Mouse (Mus musculus) lung, embryonic 15.5 days (tissue): Measurements from ENCODE around the gene 9530053A07Rik. TPM values are rescaled to one million over a fixed set of nuclear protein-coding genes. Genes with fewer than 3 reads are reported as not detected.

Experiments used
- ATAC-seq: fragments of 200-750 bp; cut with Nextera tagmentation; 2 replicates; pipeline ENCODE4 v1.8.0; 2017; ENCODE audit warnings: moderate number of reproducible peaks, borderline replicate concordance; ENCODE audit not compliant: low FRiP score, low TSS enrichment; ENCODE audit errors: extremely low read depth
- H3K27ac ChIP-seq: fragments of 300-500 bp; sonication (generic); 2 replicates; pipeline ENCODE4 v1.5.1; 2015; ENCODE audit warnings: moderate library complexity, mild to moderate bottlenecking, inconsistent platforms
- H3K27me3 ChIP-seq: fragments of 300-500 bp; sonication (generic); 2 replicates; pipeline ENCODE4 v1.6.1; 2015; ENCODE audit warnings: inconsistent platforms
- H3K36me3 ChIP-seq: fragments of 300-500 bp; sonication (generic); 2 replicates; pipeline ENCODE4 v1.6.1; 2015; ENCODE audit warnings: inconsistent platforms
- H3K4me1 ChIP-seq: fragments of 300-500 bp; sonication (generic); 2 replicates; pipeline ENCODE4 v1.6.1; 2015; ENCODE audit warnings: inconsistent platforms
- H3K4me2 ChIP-seq: fragments of 300-500 bp; sonication (generic); 2 replicates; pipeline ENCODE4 v1.6.1; 2015; ENCODE audit warnings: inconsistent platforms, mild to moderate bottlenecking, moderate library complexity
- H3K4me3 ChIP-seq: fragments of 300-500 bp; sonication (generic); 2 replicates; pipeline ENCODE4 v1.5.1; 2015; ENCODE audit warnings: mild to moderate bottlenecking, inconsistent platforms
- H3K9ac ChIP-seq: fragments of 300-500 bp; sonication (generic); 2 replicates; pipeline ENCODE4 v1.6.1; 2015; ENCODE audit warnings: inconsistent platforms
- H3K9me3 ChIP-seq: fragments of 300-500 bp; sonication (generic); 2 replicates; pipeline ENCODE4 v1.6.1; 2016; ENCODE audit warnings: inconsistent platforms
- WGBS: fragments of 180-500 bp; shearing (Covaris S2); methylation state at CpG from one replicate; pipeline ENCODE4 v1.1.7; 2015; 5-methylcytosine and 5-hydroxymethylcytosine counted together
- polyA plus RNA-seq: library from polyadenylated mRNA; unstranded; fragments of >200 nt; fragmentation: Nextera tagmentation; extraction: Ambion mirVana; gene quantifications from 2 replicates; pipeline ENCODE4 v1.2.1, GENCODE M21; 2015

Gene 9530053A07Rik
- polyA plus RNA-seq, 1 experiment from 2014 or later, result 0.04 TPM

- ATAC-seq, result peak; percentile 94
- no peaks in the 10 kb centered on the region for H3K27me3 ChIP-seq
- under 1% methylated on average over 40 of the region's 56 CpGs for WGBS
- peaks cover 14% of the 10 kb centered on the region for H3K4me1 ChIP-seq
- H3K9ac ChIP-seq, result peak overlapping the region; percentile 84
- peaks cover 68% of the 10 kb centered on the region for H3K36me3 ChIP-seq
- H3K9me3 ChIP-seq, result no peaks in the 10 kb centered on the region
- peak overlapping the region; percentile 90 for H3K27ac ChIP-seq
- H3K4me2 ChIP-seq, result peak overlapping the region; percentile 87
- H3K4me3 ChIP-seq, result peak overlapping the region; percentile 76
Observed at GRCm38 (mm10) chr7:28179741-28180377, 50.6 kb downstream of the 9530053A07Rik start.

GRCm38 (mm10) chr7:28180890-28181289 is 51.6 kb downstream of the 9530053A07Rik start:
- WGBS, result 75% methylated on average over 5 of the region's 5 CpGs
- no peaks in the 10 kb centered on the region for H3K27me3 ChIP-seq
- no peaks in the 10 kb centered on the region for H3K9me3 ChIP-seq
- no peak overlapping the region for H3K27ac ChIP-seq
- ATAC-seq, result no peak
- peak overlapping the region; percentile 84; the same call in 1 of the 2 replicates for H3K9ac ChIP-seq
- H3K4me3 ChIP-seq, result peak overlapping the region; percentile 76
- peaks cover 14% of the 10 kb centered on the region for H3K4me1 ChIP-seq
- peaks cover 71% of the 10 kb centered on the region for H3K36me3 ChIP-seq
- peak overlapping the region; percentile 87 for H3K4me2 ChIP-seq

GRCm38 (mm10) chr7:28181376-28181775 is 52.1 kb downstream of the 9530053A07Rik start:
- no peak overlapping the region for H3K4me3 ChIP-seq
- peaks cover 72% of the 10 kb centered on the region for H3K36me3 ChIP-seq
- H3K4me2 ChIP-seq, result no peak overlapping the region; the same call in 1 of the 2 replicates
- H3K27ac ChIP-seq, result no peak overlapping the region
- H3K9me3 ChIP-seq, result no peaks in the 10 kb centered on the region
- no peak for ATAC-seq
- H3K4me1 ChIP-seq, result peaks cover 14% of the 10 kb centered on the region
- H3K27me3 ChIP-seq, result no peaks in the 10 kb centered on the region
- 93% methylated on average over 12 of the region's 12 CpGs for WGBS
- H3K9ac ChIP-seq, result no peak overlapping the region

- ATAC-seq, result no peak
- H3K27me3 ChIP-seq, result no peaks in the 10 kb centered on the region
- no peak overlapping the region for H3K9ac ChIP-seq
- no peak overlapping the region for H3K4me3 ChIP-seq
- no peak overlapping the region for H3K27ac ChIP-seq
- 95% methylated on average over 22 of the region's 22 CpGs for WGBS
- H3K36me3 ChIP-seq, result peaks cover 71% of the 10 kb centered on the region
- peaks cover 14% of the 10 kb centered on the region for H3K4me1 ChIP-seq
- no peaks in the 10 kb centered on the region for H3K9me3 ChIP-seq
- no peak overlapping the region for H3K4me2 ChIP-seq
Observed at GRCm38 (mm10) chr7:28182320-28182719, 53.1 kb downstream of the 9530053A07Rik start.

- ATAC-seq, result no peak
- 87% methylated on average over 14 of the region's 14 CpGs for WGBS
- Histone ChIP-seq H3K9me3 (no peaks in the 10 kb centered on the region), H3K27me3 (no peaks in the 10 kb centered on the region), H3K4me1 (peaks cover 6% of the 10 kb centered on the region), H3K36me3 (peaks cover 92% of the 10 kb centered on the region), H3K4me3 (no peak overlapping the region), H3K9ac (no peak overlapping the region), H3K4me2 (no peak overlapping the region), H3K27ac (no peak overlapping the region)
Observed at GRCm38 (mm10) chr7:28185884-28186283, 56.6 kb downstream of the 9530053A07Rik start.

GRCm38 (mm10) chr7:28186631-28187030 is 57.4 kb downstream of the 9530053A07Rik start:
- Histone ChIP-seq H3K27ac (no peak overlapping the region), H3K27me3 (no peaks in the 10 kb centered on the region), H3K4me1 (no peaks in the 10 kb centered on the region), H3K9me3 (no peaks in the 10 kb centered on the region), H3K36me3 (peaks cover 92% of the 10 kb centered on the region), H3K4me3 (no peak overlapping the region), H3K4me2 (no peak overlapping the region), H3K9ac (no peak overlapping the region)
- no peak for ATAC-seq
- WGBS, result 81% methylated on average over 8 of the region's 8 CpGs

GRCm38 (mm10) chr7:28191489-28191888 is 62.2 kb downstream of the 9530053A07Rik start:
- Histone ChIP-seq H3K4me1 (no peaks in the 10 kb centered on the region), H3K9ac (no peak overlapping the region), H3K9me3 (no peaks in the 10 kb centered on the region), H3K36me3 (peaks cover 55% of the 10 kb centered on the region), H3K4me3 (no peak overlapping the region), H3K27me3 (no peaks in the 10 kb centered on the region), H3K4me2 (no peak overlapping the region), H3K27ac (no peak overlapping the region)
- 90% methylated on average over 3 of the region's 3 CpGs for WGBS
- no peak for ATAC-seq

- Histone ChIP-seq H3K27ac (no peak overlapping the region), H3K4me1 (no peaks in the 10 kb centered on the region), H3K9me3 (no peaks in the 10 kb centered on the region), H3K27me3 (no peaks in the 10 kb centered on the region), H3K4me2 (no peak overlapping the region), H3K9ac (no peak overlapping the region), H3K4me3 (no peak overlapping the region), H3K36me3 (peaks cover 50% of the 10 kb centered on the region)
- 100% methylated on average over 1 of the region's 1 CpGs for WGBS
- ATAC-seq, result no peak
Observed at GRCm38 (mm10) chr7:28191903-28192302, 62.6 kb downstream of the 9530053A07Rik start.

- Histone ChIP-seq H3K27ac (no peak overlapping the region), H3K4me1 (no peaks in the 10 kb centered on the region), H3K9me3 (no peaks in the 10 kb centered on the region), H3K27me3 (no peaks in the 10 kb centered on the region), H3K4me2 (no peak overlapping the region), H3K4me3 (no peak overlapping the region), H3K36me3 (peaks cover 24% of the 10 kb centered on the region; the same call in 1 of the 2 replicates), H3K9ac (no peak overlapping the region)
- 87% methylated on average over 5 of the region's 5 CpGs for WGBS
- no peak for ATAC-seq
Observed at GRCm38 (mm10) chr7:28195414-28196098, 66.3 kb downstream of the 9530053A07Rik start.

- Histone ChIP-seq H3K36me3 (peaks cover 18% of the 10 kb centered on the region; the same call in 1 of the 2 replicates), H3K27ac (no peak overlapping the region), H3K9me3 (no peaks in the 10 kb centered on the region), H3K9ac (no peak overlapping the region), H3K4me3 (no peak overlapping the region), H3K4me2 (no peak overlapping the region), H3K27me3 (no peaks in the 10 kb centered on the region), H3K4me1 (no peaks in the 10 kb centered on the region)
- ATAC-seq, result no peak
- WGBS, result 72% methylated on average over 14 of the region's 14 CpGs
Observed at GRCm38 (mm10) chr7:28196528-28196927, 67.3 kb downstream of the 9530053A07Rik start.

- no peak for ATAC-seq
- no peaks in the 10 kb centered on the region for H3K9me3 ChIP-seq
- H3K27ac ChIP-seq, result no peak overlapping the region
- H3K27me3 ChIP-seq, result no peaks in the 10 kb centered on the region
- no peaks in the 10 kb centered on the region for H3K4me1 ChIP-seq
- H3K9ac ChIP-seq, result no peak overlapping the region
- H3K4me3 ChIP-seq, result no peak overlapping the region
- H3K36me3 ChIP-seq, result peaks cover 12% of the 10 kb centered on the region; the same call in 1 of the 2 replicates
- H3K4me2 ChIP-seq, result no peak overlapping the region
- 72% methylated on average over 4 of the region's 4 CpGs for WGBS
Observed at GRCm38 (mm10) chr7:28199054-28199453, 69.8 kb downstream of the 9530053A07Rik start.
